Mouse (Mus musculus) left cerebral cortex, adult 11 months (tissue): ENCODE data around the gene Chchd6.

Experiments used
- DNase-seq: peaks from one replicate; pipeline ENCODE4 v3.0.0; 2022; ENCODE audit warnings: low spot score

Chchd6 gene

DNA sequence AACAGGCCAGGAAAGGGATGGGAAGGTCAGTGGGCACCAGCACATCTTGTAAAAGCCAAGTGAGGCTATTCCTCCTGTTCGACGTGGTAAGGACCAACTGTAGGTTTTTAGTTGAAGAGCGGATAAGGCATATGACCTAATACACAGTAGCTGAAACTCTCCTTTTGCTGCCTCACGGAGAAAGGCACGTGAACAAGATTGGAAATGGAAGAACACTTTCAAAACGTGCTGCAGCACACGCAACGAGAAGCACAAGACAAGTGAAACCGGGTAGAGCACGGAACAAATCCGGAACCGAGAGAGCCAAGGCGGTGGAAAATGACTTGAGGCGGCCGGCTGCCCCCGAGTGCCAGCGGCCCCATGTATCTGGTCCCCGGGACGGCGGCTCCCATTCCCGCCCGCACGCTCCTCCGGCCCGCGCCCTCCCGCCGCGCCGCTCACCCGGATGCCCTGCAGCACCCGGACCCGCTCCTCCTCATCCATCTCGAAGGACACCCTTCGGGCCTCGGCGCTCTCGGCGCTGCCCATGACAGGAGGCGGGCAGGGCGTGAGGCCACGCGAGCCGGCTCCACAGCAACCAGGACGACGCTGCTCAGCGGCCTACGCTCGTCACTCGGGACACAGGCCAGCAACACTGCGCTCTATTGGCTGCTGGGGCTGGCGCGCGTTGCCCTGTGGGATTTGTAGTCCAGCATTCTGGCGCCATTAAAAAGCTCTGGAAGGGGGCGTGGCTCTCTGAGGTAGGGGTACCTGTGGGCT lies at the start of gene Chchd6:
Gene Chchd6 (minus strand): TSS at position 635 of the 759 bp plus-strand sequence.
- DNase-seq, result peak; percentile 92

DNA sequence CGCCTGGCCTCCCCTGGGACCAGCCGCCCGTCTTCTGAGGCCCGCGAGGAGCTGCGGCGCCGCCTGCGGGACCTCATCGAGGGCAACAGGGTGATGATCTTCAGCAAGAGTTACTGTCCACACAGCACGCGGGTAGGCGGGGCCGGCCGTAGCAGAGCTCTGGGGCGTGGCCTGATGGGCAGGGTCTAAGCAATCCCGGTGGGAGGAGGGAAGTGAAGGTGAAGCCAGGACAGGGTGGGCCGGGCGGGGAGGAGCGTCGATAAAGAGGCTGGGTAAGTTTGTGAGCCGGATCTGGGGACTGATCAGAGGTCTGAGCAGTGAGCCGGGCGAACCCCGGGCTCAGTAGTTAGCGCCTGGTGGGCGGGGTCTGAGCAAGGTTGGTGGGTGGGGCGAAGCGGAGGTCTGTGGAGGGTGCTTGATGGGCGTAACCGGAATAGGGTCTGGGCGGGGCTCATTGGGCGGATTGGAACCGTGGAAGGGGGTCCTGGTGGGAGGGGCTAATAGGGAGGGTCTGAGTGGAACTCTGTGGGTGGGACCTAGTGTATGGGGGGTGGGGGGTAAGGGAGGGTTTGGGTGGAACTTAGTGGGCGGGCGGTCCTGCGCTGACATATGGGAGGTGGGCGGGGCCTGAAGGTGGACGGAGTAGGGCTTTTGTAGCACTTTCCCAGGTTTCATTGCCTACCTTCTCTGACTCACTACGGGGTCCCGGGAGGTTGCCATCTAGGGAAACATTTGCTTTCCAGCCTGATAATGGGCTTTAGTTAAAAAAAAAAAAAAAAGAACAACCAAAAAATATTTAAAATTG lies 49.0 kb upstream of the Chchd6 start:
- DNase-seq, result peak; percentile 72

DNA sequence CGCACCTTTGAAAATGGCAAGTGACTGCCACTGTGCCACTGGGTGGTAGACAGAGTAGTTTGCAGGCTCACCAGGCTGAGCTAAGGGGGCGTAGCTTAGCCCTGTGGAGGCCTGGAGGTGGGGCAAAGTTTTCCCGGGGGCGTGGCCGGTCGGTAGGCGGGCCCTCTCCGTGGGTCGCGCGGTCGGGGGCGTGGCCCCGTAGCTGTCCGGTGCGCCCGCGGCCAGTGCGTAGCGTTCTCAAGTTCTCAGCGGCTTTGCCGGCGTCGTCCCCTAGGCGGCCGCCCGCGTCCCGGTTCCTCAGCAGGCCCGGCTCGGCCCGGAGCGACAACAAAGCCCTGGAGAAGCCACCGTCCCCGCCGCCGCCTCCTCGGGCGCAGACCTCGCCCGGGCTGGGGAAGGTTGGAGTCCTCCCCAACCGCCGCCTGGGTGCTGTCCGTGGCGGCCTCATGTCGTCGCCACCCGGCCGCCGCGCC lies 48.4 kb upstream of the Chchd6 start, which contains the start of gene Txnrd3:
Gene Txnrd3 (plus strand): TSS at position 191 of the 473 bp plus-strand sequence.
- DNase-seq, result peak; percentile 74

DNA sequence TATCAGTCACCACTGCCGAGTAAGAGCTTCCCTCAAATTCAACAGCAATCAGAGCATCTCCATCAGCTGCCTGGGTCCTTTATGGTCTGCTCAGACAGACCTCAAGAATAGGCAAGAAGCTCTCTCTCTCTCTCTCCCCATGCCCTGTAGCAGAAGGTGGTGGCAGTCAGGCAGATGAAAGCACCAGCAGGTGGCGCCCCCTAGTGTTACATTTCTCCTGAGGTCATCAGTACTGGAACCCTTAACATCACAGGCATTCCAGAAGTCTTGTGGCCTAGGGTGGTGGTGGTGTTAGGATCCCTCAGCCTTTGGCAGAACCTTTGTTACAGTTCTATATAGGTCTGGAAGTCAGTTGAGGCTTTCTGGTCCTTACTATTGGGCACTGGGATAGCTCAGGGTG lies 43.6 kb upstream of the Chchd6 start:
- DNase-seq, result peak; percentile 40

DNA sequence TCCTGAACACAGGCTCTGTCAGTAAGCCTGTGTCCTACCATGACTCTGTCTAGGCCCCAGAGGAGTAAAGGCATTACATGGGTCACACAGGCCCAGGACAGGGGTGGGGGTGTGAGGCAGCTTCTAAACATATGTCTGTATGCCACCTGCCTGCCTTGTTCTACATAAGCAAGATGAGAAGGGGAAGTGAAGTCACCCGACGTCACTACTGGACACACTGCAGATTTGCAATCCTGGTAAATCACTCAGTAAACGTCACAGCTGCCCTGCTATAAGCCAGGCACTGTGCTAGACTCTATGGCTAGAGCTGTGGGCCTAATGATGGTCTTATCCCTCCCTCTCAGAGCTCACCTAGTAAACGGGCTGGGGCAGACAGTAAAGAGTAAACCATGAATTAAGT lies 42.5 kb upstream of the Chchd6 start:
- DNase-seq, result no peak

DNA sequence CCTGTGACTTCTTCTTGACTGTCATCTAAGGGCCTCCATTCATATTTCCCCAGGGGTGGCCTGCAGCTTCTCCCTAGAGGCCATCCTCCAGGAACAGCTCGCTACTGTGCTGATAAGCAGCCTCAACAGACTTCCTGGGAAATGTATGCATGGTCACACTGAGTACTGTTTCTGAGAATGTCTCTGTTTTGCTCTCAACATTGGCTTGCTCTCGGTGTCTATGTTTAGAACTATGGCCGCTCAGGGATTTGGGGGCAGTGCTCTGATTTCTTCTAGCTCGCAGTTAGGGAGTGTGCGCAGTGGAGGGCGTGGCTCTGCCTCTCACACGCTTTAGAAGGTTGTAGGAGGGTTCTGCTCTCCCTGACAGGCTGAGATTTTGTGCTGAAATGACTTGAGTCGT lies 38.9 kb upstream of the Chchd6 start:
- DNase-seq, result no peak

DNA sequence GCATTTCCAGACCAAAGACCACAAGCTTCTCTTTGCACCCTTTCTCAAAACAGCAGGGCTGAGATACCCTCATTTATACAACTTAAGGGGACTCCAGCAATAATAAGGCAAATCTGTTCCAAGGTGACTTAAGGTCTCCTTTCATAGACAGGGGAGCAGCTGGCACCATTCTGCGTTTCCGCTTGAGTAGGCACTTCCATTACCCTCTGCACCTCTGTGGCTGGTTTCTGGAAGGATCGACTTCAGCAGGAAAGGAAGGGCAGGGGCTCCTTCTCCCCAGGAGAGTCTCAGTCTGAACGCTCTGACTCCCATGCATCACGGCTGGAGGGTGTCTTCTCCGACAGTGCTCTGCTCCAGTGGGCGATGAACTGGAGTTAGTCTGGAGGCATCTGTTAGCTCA lies 37.7 kb upstream of the Chchd6 start:
- DNase-seq, result no peak

DNA sequence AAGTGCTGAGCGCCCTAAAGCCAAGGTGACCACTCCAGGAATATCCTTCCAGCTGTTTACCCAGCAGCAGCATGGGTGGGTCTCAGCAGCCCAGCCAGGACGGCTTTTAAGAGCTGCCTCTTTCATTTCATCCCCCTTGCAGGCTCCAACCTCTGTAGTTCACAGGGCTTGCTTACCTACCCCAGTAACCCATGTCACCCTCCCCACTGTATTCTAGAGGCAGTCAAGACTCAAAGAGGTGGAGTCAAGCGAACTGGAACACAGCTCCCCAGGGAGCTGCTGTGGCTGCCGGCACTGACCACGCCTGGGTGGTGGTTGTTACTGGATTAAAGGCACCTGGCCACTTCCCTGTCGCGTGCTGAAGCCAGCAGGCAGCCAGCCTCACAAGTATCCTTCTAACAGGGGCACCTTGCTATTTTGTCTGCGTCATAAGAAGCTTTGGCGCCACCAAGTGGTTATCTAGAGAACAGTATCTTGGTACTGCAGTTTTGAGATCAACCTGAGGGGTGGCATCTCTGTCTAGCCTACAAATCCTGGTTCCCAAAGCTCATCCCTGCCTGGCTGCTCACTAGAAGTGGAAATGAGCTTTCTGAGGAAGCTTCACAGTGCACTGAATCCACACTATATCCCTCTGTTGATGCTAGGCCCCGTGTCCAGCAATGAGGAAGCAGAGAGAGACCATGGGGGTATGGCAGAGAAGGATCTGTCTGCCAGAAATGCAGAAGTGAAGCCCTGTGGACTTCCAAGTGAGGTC lies 36.5 kb upstream of the Chchd6 start:
- DNase-seq, result peak; percentile 87

DNA sequence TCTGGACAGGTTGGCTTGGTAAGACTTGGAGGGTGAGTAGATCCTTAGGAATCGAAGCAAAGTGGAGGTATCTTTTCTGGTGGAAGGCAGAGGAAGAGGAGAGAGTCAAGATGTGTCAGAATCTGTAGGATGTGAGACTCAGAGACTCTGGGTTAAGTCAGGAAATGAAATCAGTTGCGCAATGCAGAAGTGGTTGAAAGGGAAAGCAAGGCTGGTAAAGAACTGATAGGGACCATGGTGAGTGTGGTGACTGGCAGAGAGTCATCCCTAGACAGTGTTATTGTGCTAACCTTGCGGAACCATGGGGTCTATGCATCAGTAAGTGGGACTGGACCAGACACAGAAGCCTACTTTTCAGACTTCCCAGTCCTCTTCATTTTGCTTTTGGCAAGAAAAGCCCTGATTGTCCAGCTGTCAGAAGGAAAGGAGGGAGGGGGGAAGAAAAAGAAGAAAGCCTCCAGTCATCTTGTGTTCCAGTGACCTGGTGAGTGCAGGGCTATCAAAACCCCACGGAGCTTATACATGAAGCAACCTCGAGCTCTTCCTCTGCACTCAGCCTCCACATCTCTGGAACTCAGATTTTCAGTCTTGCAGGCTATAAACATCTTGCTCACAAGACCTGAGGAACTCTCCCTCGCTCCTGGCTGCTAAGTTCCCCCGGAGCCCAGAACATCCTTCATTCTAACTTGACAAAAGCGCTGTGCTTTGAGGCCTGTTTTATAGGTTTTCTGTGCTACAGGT lies 32.8 kb upstream of the Chchd6 start:
- no peak for DNase-seq

DNA sequence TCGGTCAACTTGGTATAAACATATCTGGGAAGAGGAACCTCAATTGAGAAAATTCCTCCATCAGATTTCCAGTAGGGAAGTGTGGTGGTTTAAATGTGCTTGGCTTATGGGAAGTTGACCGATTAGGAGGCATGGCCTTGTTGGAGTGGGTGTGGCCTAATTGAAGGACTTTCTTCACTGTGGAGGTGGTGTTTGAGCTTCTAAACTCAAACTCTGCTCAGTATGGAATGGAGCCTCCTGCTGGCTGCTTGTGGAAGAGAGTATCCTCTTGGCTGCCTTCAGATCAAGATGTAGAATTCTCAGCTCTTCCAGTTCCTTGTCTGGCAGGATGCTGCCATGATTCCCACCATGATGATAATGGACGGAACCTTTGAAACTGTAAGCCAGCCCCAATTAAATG lies 27.2 kb upstream of the Chchd6 start:
- DNase-seq, result no peak

DNA sequence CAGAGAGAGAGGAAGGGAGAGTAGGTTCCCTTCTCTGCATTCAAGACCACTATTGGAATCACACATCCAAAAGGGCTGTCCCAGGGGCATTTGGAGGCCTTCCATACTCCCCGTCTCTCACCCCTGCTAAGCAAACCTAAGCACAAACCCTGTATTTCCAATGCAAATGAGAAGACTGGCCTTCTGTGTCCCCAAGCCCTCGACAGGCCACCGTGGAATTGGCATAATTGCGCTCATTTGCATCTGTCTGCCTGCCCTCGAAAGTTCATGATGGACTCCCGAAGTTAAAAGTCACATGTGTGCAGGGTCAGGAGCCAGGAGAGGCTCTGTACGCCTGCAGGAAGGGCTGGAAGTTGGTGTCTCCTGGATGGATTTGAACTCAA lies 19.9 kb upstream of the Chchd6 start:
- no peak for DNase-seq

DNA sequence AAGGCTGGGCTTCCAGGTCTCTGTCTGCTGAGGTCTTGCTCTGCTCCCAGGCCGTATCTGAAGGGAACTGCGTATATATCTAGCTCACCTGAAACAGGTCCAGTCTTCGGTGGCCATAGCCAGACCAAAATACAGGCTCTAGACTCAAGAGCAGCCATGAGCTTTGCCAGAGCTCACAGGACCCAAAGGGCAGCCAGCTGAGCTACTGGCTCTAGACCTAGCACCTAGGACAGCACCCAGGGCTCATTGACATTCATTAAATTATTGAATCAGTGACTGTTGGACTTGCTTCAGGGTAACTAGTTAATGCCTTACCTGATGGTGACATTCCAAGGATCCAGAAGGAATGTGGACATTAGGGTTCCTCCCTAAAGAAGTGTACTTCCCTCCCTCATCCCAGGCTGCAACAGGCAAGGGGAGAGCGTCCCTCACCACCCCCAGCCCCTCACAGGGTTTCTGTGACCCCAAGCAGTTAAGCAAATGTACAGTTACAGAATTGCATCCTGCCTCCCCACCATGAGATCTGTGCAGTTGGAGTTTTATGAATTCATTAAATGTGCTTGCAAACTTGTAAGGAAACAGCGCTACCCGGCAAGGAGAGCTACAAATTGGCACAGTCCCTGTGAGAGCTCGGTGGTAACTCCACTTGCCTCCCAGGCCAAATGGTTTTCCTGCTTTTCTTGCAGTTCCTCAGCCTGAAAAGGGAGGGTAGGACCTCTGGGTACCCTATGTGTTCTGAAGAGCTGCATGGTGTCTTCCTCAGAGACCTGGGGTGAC lies 19.3 kb upstream of the Chchd6 start:
- no peak for DNase-seq

DNA sequence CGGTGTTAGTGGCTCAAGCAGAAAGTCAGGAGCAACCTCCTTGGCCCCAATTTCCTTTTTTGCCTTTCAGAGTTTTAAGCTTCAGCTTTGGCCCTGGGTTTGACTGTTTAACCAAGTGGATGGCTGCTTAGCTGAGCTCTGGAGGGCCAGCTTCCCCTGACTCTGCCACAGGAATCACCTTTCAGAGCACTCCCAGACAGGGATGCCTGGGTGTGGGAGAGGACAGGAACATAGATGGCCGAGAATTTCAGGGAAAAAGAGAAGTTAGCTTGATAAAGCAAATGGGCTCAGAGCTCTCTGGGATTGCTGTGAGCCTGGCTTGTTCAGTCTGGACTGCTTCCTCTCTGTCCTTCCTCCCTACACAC lies 18.6 kb upstream of the Chchd6 start:
- no peak for DNase-seq

DNA sequence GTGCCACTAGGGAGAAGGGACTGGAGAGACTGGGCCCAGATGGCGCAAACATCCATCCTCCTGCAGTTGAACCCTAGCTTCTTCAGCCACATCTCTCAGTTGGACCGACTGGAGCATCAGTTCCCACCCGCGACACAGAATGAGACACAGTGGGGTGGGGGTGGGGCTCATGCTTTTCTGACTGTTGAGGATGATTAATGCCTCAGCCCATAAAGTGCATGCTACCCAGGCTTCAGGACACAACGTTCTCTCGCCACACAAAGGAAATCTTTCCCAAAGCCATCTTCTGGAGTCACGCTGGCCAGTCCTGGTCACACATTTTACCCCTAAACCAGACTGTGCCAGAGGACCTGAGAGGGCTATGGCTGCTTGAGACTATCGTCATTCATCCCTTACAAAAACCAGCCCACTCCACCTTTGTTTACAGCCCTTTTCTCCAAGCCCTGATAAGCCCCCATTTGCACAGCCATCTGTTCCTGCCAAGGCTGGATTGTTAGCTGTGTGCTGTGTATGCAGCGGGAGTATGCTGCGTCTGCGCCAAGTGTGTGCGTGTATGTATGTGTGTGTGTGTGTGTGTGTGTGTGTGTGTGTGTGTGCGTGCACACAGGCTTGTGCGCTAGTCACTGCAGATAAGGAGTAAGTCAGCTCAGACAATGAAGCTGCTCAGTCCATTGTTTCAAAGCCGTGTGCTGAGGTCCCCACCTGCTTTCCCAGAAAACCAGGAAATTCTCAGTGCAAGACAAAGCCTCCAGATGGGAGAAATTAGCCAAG lies 18.1 kb upstream of the Chchd6 start:
- DNase-seq, result no peak

DNA sequence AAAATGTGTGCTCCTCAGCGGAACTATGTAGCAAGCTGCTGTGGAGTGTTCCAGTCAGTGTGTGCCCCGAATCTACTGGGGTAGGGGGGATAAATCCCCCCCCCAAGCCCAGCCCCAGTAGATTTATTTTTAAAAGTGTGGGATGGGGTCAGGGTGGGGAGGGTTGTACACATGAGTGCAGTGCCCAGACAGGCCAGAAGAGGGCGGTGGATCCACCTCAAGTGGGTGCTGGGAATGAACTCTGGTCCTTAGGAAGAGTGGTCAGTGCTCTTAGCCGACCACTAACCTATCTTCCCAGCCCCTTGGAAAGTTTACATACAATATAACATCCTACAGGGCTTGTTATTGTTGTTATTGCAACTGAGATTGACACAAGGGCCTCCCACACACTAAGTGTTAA lies 12.5 kb upstream of the Chchd6 start:
- DNase-seq, result no peak

DNA sequence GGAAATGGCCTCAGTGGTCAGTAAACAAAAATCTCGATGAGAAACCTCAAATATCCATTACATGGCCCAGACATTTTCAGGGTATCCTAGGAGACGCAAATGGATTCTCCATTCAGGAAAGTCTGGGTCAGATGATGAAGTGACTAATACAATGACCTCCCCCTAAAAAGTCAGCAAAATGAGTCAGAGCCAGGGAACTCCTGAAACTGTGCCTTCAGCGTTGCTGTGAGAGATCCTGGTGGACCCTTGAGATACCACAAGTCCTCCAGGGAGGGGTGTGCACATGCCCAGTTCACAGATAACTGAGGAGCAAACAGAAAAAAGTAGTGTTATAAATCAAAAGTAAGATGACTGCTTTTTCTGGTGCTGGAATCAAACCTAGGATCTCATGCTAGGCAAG lies 10.6 kb upstream of the Chchd6 start:
- DNase-seq, result no peak

DNA sequence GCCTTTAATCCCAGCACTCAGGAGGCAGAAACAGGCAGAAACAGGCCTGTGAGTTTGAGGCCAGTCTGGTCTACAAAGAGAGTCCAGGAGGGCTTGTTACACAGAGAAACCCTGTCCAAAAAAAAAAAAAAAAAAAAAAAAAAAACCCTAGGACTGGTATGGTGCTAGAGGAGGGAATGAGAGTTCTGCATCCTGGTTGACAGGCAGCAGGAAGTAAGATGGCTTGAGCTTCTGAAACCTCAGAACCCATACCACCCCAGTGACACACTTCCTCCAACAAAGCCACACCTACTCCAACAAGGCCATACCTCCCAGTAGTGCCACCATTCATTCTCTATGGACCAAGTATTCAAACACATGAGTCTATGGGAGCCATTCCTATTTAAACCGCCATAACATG lies 1.1 kb upstream of the Chchd6 start:
- DNase-seq, result no peak

DNA sequence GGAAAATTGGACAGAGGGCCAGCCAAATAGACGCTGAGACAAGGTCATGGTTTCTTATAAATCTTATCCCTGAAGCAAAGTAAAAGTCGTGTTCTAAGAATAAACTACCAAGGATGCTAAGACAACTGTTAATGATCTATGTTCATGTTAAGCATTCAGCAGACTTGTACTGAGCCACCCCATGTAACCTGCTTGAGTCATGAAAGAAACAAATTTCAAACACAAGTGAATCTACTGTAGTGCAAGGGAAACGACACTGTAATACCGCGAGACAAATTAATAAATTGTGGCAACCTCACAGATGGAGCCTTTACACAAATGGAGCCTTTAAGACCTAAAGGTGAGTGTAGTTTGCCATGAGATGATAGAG lies 310 bp upstream of the Chchd6 start:
- no peak for DNase-seq

DNA sequence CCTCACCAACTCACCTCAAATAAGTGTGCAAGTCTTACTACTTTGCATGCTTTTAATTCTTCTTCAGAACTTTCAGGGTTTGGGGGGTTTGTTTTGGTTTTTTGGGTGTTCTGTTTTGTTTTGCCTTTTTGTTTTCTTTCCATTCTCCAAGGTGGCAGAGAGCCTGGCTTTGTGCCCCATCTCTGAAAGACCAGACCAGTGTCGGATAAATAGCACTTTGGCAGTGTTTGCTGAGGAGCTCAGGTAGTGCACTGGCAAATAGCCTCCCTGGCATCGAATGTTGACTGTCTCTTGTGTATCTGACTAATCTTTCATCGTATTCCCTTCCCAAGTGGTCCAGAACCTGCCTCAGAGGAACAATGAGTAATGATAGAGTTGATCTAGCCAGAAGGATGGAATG lies 3.4 kb downstream of the Chchd6 start:
- no peak for DNase-seq

DNA sequence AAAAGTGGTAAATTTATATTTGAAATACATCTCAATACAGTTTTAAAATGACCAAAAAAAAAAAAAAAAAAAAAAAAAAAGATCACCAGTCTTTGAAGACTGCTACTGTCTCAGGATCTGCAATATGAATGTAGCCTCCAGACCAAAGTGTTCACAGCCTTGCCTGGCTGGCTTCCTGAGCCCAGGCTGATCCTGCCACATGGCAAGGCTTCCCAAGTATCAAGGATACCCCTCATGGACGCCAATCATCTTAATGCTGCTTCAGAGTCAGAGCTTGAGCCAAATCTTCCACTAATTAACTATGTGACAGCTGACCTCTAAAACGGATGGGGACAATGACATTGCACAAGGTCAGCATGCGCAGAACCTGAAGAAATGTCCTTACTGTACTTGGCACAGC lies 3.9 kb downstream of the Chchd6 start:
- no peak for DNase-seq

DNA sequence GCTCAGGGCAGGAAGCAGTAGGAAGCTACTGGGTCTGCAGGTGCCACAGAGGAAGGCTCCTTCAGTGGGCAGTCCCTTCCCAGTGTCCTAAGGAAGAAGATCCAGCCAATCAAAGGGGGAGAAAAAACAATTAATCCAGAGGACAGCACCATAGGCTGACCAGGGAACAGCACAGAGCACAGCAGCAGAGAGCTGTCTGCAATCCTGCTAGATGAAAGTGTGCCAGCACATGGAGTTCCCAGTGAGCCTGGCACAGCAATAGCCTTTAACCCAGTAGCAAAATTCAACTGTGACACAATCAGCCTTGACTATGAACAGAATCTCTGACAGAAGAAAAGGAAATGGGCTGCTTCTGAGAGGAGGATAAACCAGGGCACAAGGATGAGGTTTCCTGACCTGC lies 9.8 kb downstream of the Chchd6 start:
- DNase-seq, result no peak
